Mouse (Mus musculus) spleen, embryonic (tissue): ENCODE measurements around the gene Psme2b.
"Not testable (repeated sequence)": the region's sequence is repeated elsewhere in the genome, so short reads cannot be mapped to it uniquely, and the experiment has no call there.

Experiments used
- CTCF ChIA-PET: fragments of 350-600 bp; sonication (Branson Sonifier 250); formaldehyde crosslinking; loops from one replicate; lab custom pipeline; 2022; lab: Charles Lee

The Psme2b gene

DNA sequence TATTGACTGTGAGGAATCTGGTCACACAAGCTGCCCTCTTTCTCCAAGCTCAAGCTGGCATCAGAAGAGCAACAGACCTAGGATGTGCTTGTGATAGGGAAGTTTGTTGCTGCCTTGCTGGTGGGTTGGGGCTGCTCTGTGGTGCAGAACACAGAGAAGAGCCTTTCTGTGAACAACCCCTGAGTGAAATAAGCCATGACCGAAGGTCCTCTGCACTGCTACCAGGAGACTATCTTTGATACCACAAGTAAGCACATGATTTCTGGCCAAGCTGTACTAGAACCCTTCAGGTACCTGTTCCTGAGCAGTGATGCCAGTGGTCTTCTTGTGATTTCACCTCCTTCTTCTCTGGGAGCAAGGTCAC lies 44.4 kb downstream of the Psme2b start:
- CTCF ChIA-PET, result not testable (repeated sequence)

DNA sequence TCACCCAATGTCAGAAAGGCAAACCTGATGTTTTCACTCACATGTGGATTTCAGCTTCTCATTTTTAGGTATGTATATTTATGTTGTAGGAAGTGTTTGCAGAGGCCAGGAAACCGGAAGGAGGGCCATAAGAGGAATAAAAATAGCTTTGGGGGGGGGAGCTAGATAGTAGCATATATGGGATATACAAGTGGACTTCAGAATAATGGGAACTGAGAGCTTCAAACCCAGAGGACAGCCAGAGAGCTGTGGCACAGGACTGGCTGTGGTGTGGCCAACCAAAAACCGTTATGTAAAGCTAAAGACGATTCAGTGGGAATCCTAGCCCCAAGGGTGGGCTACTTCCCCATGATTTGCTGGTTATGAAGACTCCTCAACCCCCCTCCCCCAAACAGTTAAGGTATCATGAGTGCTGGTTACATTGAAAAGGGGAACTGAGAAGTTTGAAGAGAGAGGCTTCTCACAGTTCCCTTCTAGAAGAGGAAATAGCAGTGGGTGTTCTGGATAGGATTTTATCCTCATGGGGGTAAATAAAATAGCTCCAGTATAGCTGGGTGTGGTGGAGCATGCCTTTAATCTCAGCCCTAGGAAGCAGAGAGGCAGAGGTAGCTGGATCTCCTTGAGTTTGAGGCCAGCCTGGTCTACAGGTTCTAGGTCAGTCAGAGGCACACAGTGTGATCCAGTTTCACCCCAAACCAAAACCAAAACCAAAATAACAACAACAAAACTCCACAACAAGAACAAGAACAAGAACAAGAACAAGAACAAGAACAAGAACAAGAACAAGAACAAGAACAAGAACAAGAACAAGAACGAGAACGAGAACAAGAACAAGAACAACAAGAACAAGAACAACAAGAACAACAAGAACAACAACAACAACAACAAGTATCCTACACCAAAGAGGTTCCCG lies 45.1 kb downstream of the Psme2b start:
- CTCF ChIA-PET, result interaction anchor here (0.5 kb wide), 1 partner anchor 66 kb away, joined by 3 read pairs; no protein-coding TSS in a partner anchor

DNA sequence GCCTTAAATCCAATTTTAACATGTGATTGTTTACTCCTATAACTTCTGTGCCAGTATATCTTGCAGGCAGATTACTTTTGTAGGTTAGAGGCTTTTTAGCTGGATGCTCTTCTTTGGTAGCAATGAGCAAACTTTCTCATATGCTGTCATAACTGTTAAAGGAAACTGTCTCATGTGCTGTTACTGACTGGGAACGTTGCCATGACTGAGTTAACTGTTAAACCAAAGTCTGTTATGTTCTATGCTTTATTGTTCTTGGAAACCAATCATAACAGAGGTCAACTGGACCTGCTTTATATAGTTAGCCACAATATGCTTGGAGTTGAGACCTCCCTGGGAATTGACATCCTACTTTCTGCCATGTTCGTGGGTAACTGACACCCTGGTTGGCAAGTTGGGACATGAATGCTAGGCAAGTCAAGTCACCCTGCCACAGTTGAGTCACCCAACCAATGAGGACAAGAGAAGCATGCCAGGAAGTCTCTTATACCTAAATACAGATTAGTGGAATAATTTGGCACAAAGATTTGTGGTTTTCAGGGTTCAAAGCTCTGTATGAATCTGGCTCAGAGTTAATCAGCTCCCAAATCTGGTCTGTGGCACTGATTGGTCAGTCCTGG lies 47.1 kb downstream of the Psme2b start:
- CTCF ChIA-PET, result no interaction called here
